ENCODE assay signal across 25 mouse cellular contexts in genomic region chr5:116080736-116081135, GRCm38 (mm10). TPM values are rescaled to one million over a fixed set of nuclear protein-coding genes. Genes with fewer than 3 reads are reported as not detected.
DNase-seq lines count a peak whose midpoint lies in the region; ATAC-seq and TF ChIP-seq lines count a peak whose summit lies in the region.
"Had no signal": no experiment of that assay in that cellular context is flagged by ENCODE, and none has a peak within 500 bp of the region (broad histone marks: within the 10 kb centered on the region; RNA-seq: fewer than 3 reads in every experiment).

No protein-coding gene starts in this region.

- intact Hi-C loops in gastrocnemius, postnatal 36 days (cut with DNase I) = loop anchor here (2.0 kb wide), 1 partner anchor 42 kb away; no protein-coding TSS in a partner anchor

- no peak for TF ChIP-seq POLR2A in thymus, adult 2 months (IDR thresholded peaks at IDR 0.05; ENCODE audit: control insufficient read depth, extremely low read depth, insufficient read depth, low read length, poor library complexity)

- no peak for TF ChIP-seq CTCF in thymus, adult 2 months (IDR thresholded peaks at IDR 0.05; ENCODE audit: borderline replicate concordance, control insufficient read depth, extremely low read depth, insufficient read depth, low read length, poor library complexity)

- H3K27me3 ChIP-seq in thymus, adult 2 months (ENCODE audit: control insufficient read depth, insufficient read depth, low read length) = no peaks in the 10 kb centered on the region
- H3K27me3 ChIP-seq: CH12.LX had no signal

- peak; percentile 74 for DNase-seq in gastrocnemius, adult 18-20 months (ENCODE audit: low spot score)
- DNase-seq in gastrocnemius, postnatal 4 days (ENCODE audit: low spot score in 2 of 2) = no peak
- DNase-seq in 416B (ENCODE audit: low read depth) = peak; percentile 36
- peak; percentile 41 to 63 for DNase-seq in gastrocnemius, adult 8-10 months (ENCODE audit: low spot score in 2 of 2)
- DNase-seq in gastrocnemius, postnatal 36 days = peak; percentile 11 to 18
- no peak for DNase-seq in thymus, postnatal 36 days
- DNase-seq in thymus, adult 2 months = no peak
- DNase-seq: adrenal gland, postnatal 14 days; cerebellum, adult 18-20 months; cerebellum, postnatal 10 days; heart, adult 2 months; heart, postnatal 4 days; kidney, adult 18-20 months had no signal

- no peak overlapping the region for H3K4me3 ChIP-seq in thymus, adult 2 months (ENCODE audit: control insufficient read depth, insufficient read depth, low read length)
- H3K4me3 ChIP-seq: embryonic facial prominence, embryonic 10.5 days; forebrain, embryonic 13.5 days; heart, adult 2 months; heart, embryonic 12.5 days; hindbrain, embryonic 12.5 days; intestine, embryonic 15.5 days had no signal

- H3K4me1 ChIP-seq in thymus, adult 2 months (replicated peaks; ENCODE audit: control insufficient read depth, insufficient read depth, low read length) = no peaks in the 10 kb centered on the region; the same call in 1 of the 2 replicates
- H3K4me1 ChIP-seq: forebrain, embryonic 13.5 days; hindbrain, embryonic 12.5 days; intestine, embryonic 15.5 days had no signal

- 17% methylated on average over 6 of the region's 6 CpGs for WGBS in thymus, adult 2 months

- no peak overlapping the region for H3K27ac ChIP-seq in thymus, adult 2 months (ENCODE audit: control insufficient read depth, insufficient read depth, low read length)
- H3K27ac ChIP-seq: embryonic facial prominence, embryonic 10.5 days; forebrain, embryonic 13.5 days; heart, adult 2 months; hindbrain, embryonic 12.5 days; hindbrain, postnatal 0 days; intestine, embryonic 15.5 days had no signal

- no peak for ATAC-seq in inflammation-experienced regulatory T-cells, adult 6 months
- ATAC-seq: activated CD4-positive, CD25-positive, alpha-beta regulatory T cell, adult 4 months; forebrain, embryonic 13.5 days; hindbrain, postnatal 0 days; intestine, embryonic 15.5 days; Patski had no signal

- H3K36me3 ChIP-seq in thymus, adult 2 months (ENCODE audit: control insufficient read depth, insufficient read depth, low read length) = no peaks in the 10 kb centered on the region
- H3K36me3 ChIP-seq: embryonic facial prominence, embryonic 10.5 days; heart, embryonic 12.5 days; hindbrain, embryonic 12.5 days; intestine, embryonic 15.5 days had no signal

RNA-seq across cellular contexts. Expression of gene Tmem233, which starts 2.3 kb away (rescaled TPM):
- total RNA-seq in gastrocnemius, adult 18-20 months (2021) = 100 to 1,000 TPM; 132 to 140 TPM
- 10 to 100 TPM; 43.7 to 44.3 TPM for total RNA-seq in gastrocnemius, postnatal 4 days (2021)
- total RNA-seq in gastrocnemius, adult 8-10 months (2022) = 100 to 1,000 TPM; 165 to 183 (median 166) TPM
- 100 to 1,000 TPM; 103 to 120 TPM for total RNA-seq in gastrocnemius, postnatal 36 days (2021)
- not detected for polyA plus RNA-seq in inflammation-experienced regulatory T-cells, adult 6 months (2017; shearing (Covaris generic))
- 0.05 TPM in 1 of 2 replicates, not detected in the other for polyA plus RNA-seq in thymus, adult 2 months (2012; rRNA removed)
- total RNA-seq: adrenal gland, adult 18-20 months; adrenal gland, postnatal 14 days; CH12.LX; heart, adult 2 months; heart, postnatal 4 days; hindbrain, postnatal 0 days had no signal
- polyA plus RNA-seq: activated CD4-positive, CD25-positive, alpha-beta regulatory T cell, adult 4 months; embryonic facial prominence, embryonic 10.5 days; forebrain, embryonic 13.5 days; heart, adult 2 months; heart, embryonic 12.5 days; heart, embryonic 16.5 days; hindbrain, embryonic 12.5 days; hindbrain, postnatal 0 days; intestine, embryonic 15.5 days; Patski had no signal

RNA-seq across cellular contexts. Expression of gene Prkab1, which starts 56.4 kb away (rescaled TPM):
- 10 to 100 TPM in 1 of 2 experiments, 1 to 10 TPM in 1; 9.4 to 10.6 TPM for total RNA-seq in gastrocnemius, adult 18-20 months (2021)
- 10 to 100 TPM; 29.8 to 31.1 TPM for total RNA-seq in gastrocnemius, postnatal 4 days (2021)
- 10 to 100 TPM in 3 of 4 experiments, 1 to 10 TPM in 1; 9.8 to 11.3 (median 10.7) TPM for total RNA-seq in gastrocnemius, adult 8-10 months (2022)
- total RNA-seq in gastrocnemius, postnatal 36 days (2021) = 10 to 100 TPM in 1 of 2 experiments, 1 to 10 TPM in 1; 9.5 to 12.6 TPM
- polyA plus RNA-seq in inflammation-experienced regulatory T-cells, adult 6 months (2017; shearing (Covaris generic)) = 10 to 100 TPM; 41.7 to 44.3 (median 43.6) TPM
- polyA plus RNA-seq in thymus, adult 2 months (2012; rRNA removed) = 102 and 109 TPM in 2 replicates

Comparison
In these comparisons a context has a peak if more than half of its experiments do, and no peak if none do; other contexts are left out.
1. DNase-seq: peak in gastrocnemius, adult 18-20 months (single experiment), 416B (single experiment), gastrocnemius, adult 8-10 months (2 of 2) and gastrocnemius, postnatal 36 days (2 of 2); none in gastrocnemius, postnatal 4 days (0 of 2), thymus, postnatal 36 days (0 of 2) and thymus, adult 2 months (single experiment).